Mouse (Mus musculus) limb, embryonic 15.5 days (tissue): Measurements from ENCODE around the gene Adgrv1. TPM values are rescaled to one million over a fixed set of nuclear protein-coding genes. Genes with fewer than 3 reads are reported as not detected.
A peak's percentile ranks its signal among the peaks of the same experiment; 100 is the strongest.
"Not testable (repeated sequence)": the region's sequence is repeated elsewhere in the genome, so short reads cannot be mapped to it uniquely, and the experiment has no call there.

Source experiments
- ATAC-seq: fragments of 200-750 bp; cut with Nextera tagmentation; 2 replicates; pipeline ENCODE4 v1.8.0; 2017; ENCODE audit warnings: low read depth, moderate TSS enrichment; ENCODE audit not compliant: insufficient number of reproducible peaks, low FRiP score, low TSS enrichment
- H3K27ac ChIP-seq: fragments of 300-500 bp; sonication (generic); 2 replicates; pipeline ENCODE4 v1.5.1; 2015; ENCODE audit warnings: moderate library complexity, mild to moderate bottlenecking, inconsistent platforms
- H3K27me3 ChIP-seq: fragments of 300-500 bp; sonication (generic); 2 replicates; pipeline ENCODE4 v1.6.1; 2015; ENCODE audit warnings: inconsistent platforms
- H3K36me3 ChIP-seq: fragments of 300-500 bp; sonication (generic); 2 replicates; pipeline ENCODE4 v1.6.1; 2015; ENCODE audit warnings: inconsistent platforms
- H3K4me1 ChIP-seq: fragments of 300-500 bp; sonication (generic); 2 replicates; pipeline ENCODE4 v1.6.1; 2015; ENCODE audit warnings: inconsistent platforms
- H3K4me2 ChIP-seq: fragments of 300-500 bp; sonication (generic); 2 replicates; pipeline ENCODE4 v1.6.1; 2015; ENCODE audit warnings: mild to moderate bottlenecking, inconsistent platforms
- H3K4me3 ChIP-seq: fragments of 300-500 bp; sonication (generic); 2 replicates; pipeline ENCODE4 v1.5.1; 2015; ENCODE audit warnings: mild to moderate bottlenecking, inconsistent platforms
- H3K9ac ChIP-seq: fragments of 300-500 bp; sonication (generic); 2 replicates; pipeline ENCODE4 v1.6.1; 2015; ENCODE audit warnings: inconsistent platforms
- H3K9me3 ChIP-seq: fragments of 300-500 bp; sonication (generic); 2 replicates; pipeline ENCODE4 v1.6.1; 2016; ENCODE audit warnings: inconsistent platforms
- WGBS: fragments of 180-500 bp; shearing (Covaris S2); methylation state at CpG from one replicate; pipeline ENCODE4 v1.1.7; 2015; 5-methylcytosine and 5-hydroxymethylcytosine counted together
- polyA plus RNA-seq: library from polyadenylated mRNA; unstranded; fragments of >200 nt; fragmentation: Nextera tagmentation; extraction: Ambion mirVana; gene quantifications from 2 replicates; pipeline ENCODE4 v1.2.1, GENCODE M21; 2015

Gene Adgrv1
- polyA plus RNA-seq, 1 experiment from 2014 or later, result 0.58 TPM

GRCm38 (mm10) chr13:81646348-81646747 is 13.4 kb upstream of the Adgrv1 start:
- no peak for ATAC-seq
- no peak overlapping the region for H3K9ac ChIP-seq
- H3K4me1 ChIP-seq, result no peaks in the 10 kb centered on the region; the same call in 1 of the 2 replicates
- H3K9me3 ChIP-seq, result no peaks in the 10 kb centered on the region
- no peaks in the 10 kb centered on the region for H3K36me3 ChIP-seq
- no peaks in the 10 kb centered on the region for H3K27me3 ChIP-seq
- 86% methylated on average over 6 of the region's 6 CpGs for WGBS
- no peak overlapping the region for H3K4me2 ChIP-seq
- H3K27ac ChIP-seq, result no peak overlapping the region
- H3K4me3 ChIP-seq, result no peak overlapping the region

- Histone ChIP-seq H3K36me3 (no peaks in the 10 kb centered on the region), H3K4me1 (no peaks in the 10 kb centered on the region; the same call in 1 of the 2 replicates), H3K4me2 (no peak overlapping the region), H3K9ac (no peak overlapping the region), H3K9me3 (no peaks in the 10 kb centered on the region), H3K4me3 (no peak overlapping the region), H3K27ac (no peak overlapping the region), H3K27me3 (no peaks in the 10 kb centered on the region)
- no peak for ATAC-seq
- 86% methylated on average over 11 of the region's 11 CpGs for WGBS
Measured at GRCm38 (mm10) chr13:81644047-81644565, 11.2 kb upstream of the Adgrv1 start.

- ATAC-seq, result no peak
- Histone ChIP-seq H3K4me3 (no peak overlapping the region), H3K4me2 (no peak overlapping the region), H3K27me3 (no peaks in the 10 kb centered on the region), H3K9ac (no peak overlapping the region), H3K27ac (no peak overlapping the region), H3K9me3 (no peaks in the 10 kb centered on the region), H3K4me1 (no peaks in the 10 kb centered on the region; the same call in 1 of the 2 replicates), H3K36me3 (no peaks in the 10 kb centered on the region)
- 56% methylated on average over 7 of the region's 7 CpGs for WGBS
Measured at GRCm38 (mm10) chr13:81642491-81643149, 9.7 kb upstream of the Adgrv1 start.

GRCm38 (mm10) chr13:81641289-81642045 is 8.5 kb upstream of the Adgrv1 start:
- Histone ChIP-seq H3K27me3 (no peaks in the 10 kb centered on the region), H3K4me3 (no peak overlapping the region), H3K4me2 (no peak overlapping the region), H3K9ac (no peak overlapping the region), H3K9me3 (no peaks in the 10 kb centered on the region), H3K4me1 (no peaks in the 10 kb centered on the region; the same call in 1 of the 2 replicates), H3K27ac (no peak overlapping the region), H3K36me3 (no peaks in the 10 kb centered on the region)
- 11% methylated on average over 8 of the region's 8 CpGs for WGBS
- ATAC-seq, result peak; percentile 30; the same call in 1 of the 2 replicates

GRCm38 (mm10) chr13:81640881-81641280 is 7.9 kb upstream of the Adgrv1 start:
- WGBS, result 47% methylated on average over 6 of the region's 6 CpGs
- Histone ChIP-seq H3K9me3 (no peaks in the 10 kb centered on the region), H3K9ac (no peak overlapping the region), H3K27me3 (no peaks in the 10 kb centered on the region), H3K36me3 (no peaks in the 10 kb centered on the region), H3K4me1 (no peaks in the 10 kb centered on the region; the same call in 1 of the 2 replicates), H3K27ac (no peak overlapping the region), H3K4me2 (no peak overlapping the region), H3K4me3 (no peak overlapping the region)
- no peak for ATAC-seq

- WGBS, result 41% methylated on average over 4 of the region's 4 CpGs
- no peak overlapping the region for H3K9ac ChIP-seq
- no peaks in the 10 kb centered on the region for H3K36me3 ChIP-seq
- no peak overlapping the region for H3K27ac ChIP-seq
- ATAC-seq, result no peak
- H3K4me1 ChIP-seq, result no peaks in the 10 kb centered on the region; the same call in 1 of the 2 replicates
- no peaks in the 10 kb centered on the region for H3K9me3 ChIP-seq
- no peak overlapping the region for H3K4me3 ChIP-seq
- peaks cover 1% of the 10 kb centered on the region; the same call in 1 of the 2 replicates for H3K27me3 ChIP-seq
- H3K4me2 ChIP-seq, result no peak overlapping the region
Measured at GRCm38 (mm10) chr13:81639624-81640023, 6.7 kb upstream of the Adgrv1 start.

- 73% methylated on average over 5 of the region's 5 CpGs for WGBS
- peaks cover 27% of the 10 kb centered on the region for H3K27me3 ChIP-seq
- ATAC-seq, result no peak
- H3K27ac ChIP-seq, result no peak overlapping the region
- no peaks in the 10 kb centered on the region for H3K9me3 ChIP-seq
- H3K4me2 ChIP-seq, result no peak overlapping the region
- no peaks in the 10 kb centered on the region for H3K36me3 ChIP-seq
- H3K9ac ChIP-seq, result no peak overlapping the region
- H3K4me3 ChIP-seq, result no peak overlapping the region
- peaks cover 8% of the 10 kb centered on the region for H3K4me1 ChIP-seq
Measured at GRCm38 (mm10) chr13:81630566-81630965, 2.4 kb downstream of the Adgrv1 start.

GRCm38 (mm10) chr13:81629395-81629794 is 3.6 kb downstream of the Adgrv1 start:
- no peaks in the 10 kb centered on the region for H3K9me3 ChIP-seq
- H3K27ac ChIP-seq, result no peak overlapping the region
- 57% methylated on average over 3 of the region's 3 CpGs for WGBS
- H3K9ac ChIP-seq, result no peak overlapping the region
- peaks cover 8% of the 10 kb centered on the region for H3K4me1 ChIP-seq
- no peak overlapping the region for H3K4me3 ChIP-seq
- H3K36me3 ChIP-seq, result no peaks in the 10 kb centered on the region
- H3K4me2 ChIP-seq, result no peak overlapping the region
- no peak for ATAC-seq
- H3K27me3 ChIP-seq, result peaks cover 24% of the 10 kb centered on the region

GRCm38 (mm10) chr13:81628631-81629190 is 4.2 kb downstream of the Adgrv1 start:
- H3K4me1 ChIP-seq, result peaks cover 8% of the 10 kb centered on the region
- no peaks in the 10 kb centered on the region for H3K9me3 ChIP-seq
- no peak overlapping the region for H3K27ac ChIP-seq
- H3K27me3 ChIP-seq, result peaks cover 18% of the 10 kb centered on the region
- WGBS, result 30% methylated on average over 2 of the region's 2 CpGs
- H3K4me3 ChIP-seq, result no peak overlapping the region
- no peaks in the 10 kb centered on the region for H3K36me3 ChIP-seq
- H3K9ac ChIP-seq, result no peak overlapping the region
- no peak for ATAC-seq
- H3K4me2 ChIP-seq, result no peak overlapping the region

- not testable (repeated sequence) for ATAC-seq
- WGBS, result 79% methylated on average over 1 of the region's 1 CpGs
Measured at GRCm38 (mm10) chr13:81627861-81628260, 5.1 kb downstream of the Adgrv1 start.

GRCm38 (mm10) chr13:81610349-81610748 is 22.6 kb downstream of the Adgrv1 start:
- WGBS, result 84% methylated on average over 4 of the region's 4 CpGs

More at GRCm38 (mm10) chr13:81627861-81628260, 5.1 kb downstream of the Adgrv1 start:
- not testable (repeated sequence) for H3K9ac ChIP-seq, H3K4me2 ChIP-seq, H3K36me3 ChIP-seq, H3K27me3 ChIP-seq, H3K4me1 ChIP-seq, H3K27ac ChIP-seq, H3K9me3 ChIP-seq, H3K4me3 ChIP-seq

GRCm38 (mm10) chr13:81606991-81607390 is 26.0 kb downstream of the Adgrv1 start:
- Histone ChIP-seq H3K27me3 (no peaks in the 10 kb centered on the region), H3K36me3 (no peaks in the 10 kb centered on the region), H3K4me2 (no peak overlapping the region), H3K4me1 (no peaks in the 10 kb centered on the region), H3K4me3 (no peak overlapping the region), H3K9ac (no peak overlapping the region), H3K9me3 (no peaks in the 10 kb centered on the region), H3K27ac (no peak overlapping the region)
- 79% methylated on average over 2 of the region's 2 CpGs for WGBS
- ATAC-seq, result no peak

More at GRCm38 (mm10) chr13:81610349-81610748, 22.6 kb downstream of the Adgrv1 start:
- no peak overlapping the region for H3K9ac ChIP-seq
- no peak overlapping the region for H3K4me2 ChIP-seq
- no peaks in the 10 kb centered on the region for H3K4me1 ChIP-seq
- no peak for ATAC-seq
- no peak overlapping the region for H3K4me3 ChIP-seq
- H3K27ac ChIP-seq, result no peak overlapping the region
- no peaks in the 10 kb centered on the region for H3K9me3 ChIP-seq
- no peaks in the 10 kb centered on the region for H3K27me3 ChIP-seq
- H3K36me3 ChIP-seq, result no peaks in the 10 kb centered on the region
